Mouse (Mus musculus) CD4-positive, CD25-positive, alpha-beta regulatory T cell, adult 4 months (primary cell): ENCODE results near the gene Plvap. TPM values are rescaled to one million over a fixed set of nuclear protein-coding genes. Genes with fewer than 3 reads are reported as not detected.
A peak's percentile ranks its signal among the peaks of the same experiment; 100 is the strongest.

Experiments
- ATAC-seq: one replicate; pipeline ENCODE4 v1.8.0; 2017
- polyA plus RNA-seq, 2 experiments: library from polyadenylated mRNA; unstranded; fragments of 100-300 nt; shearing (Covaris generic); gene quantifications; one replicate each; pipeline ENCODE4 v1.2.1; 2017

Gene Plvap
- polyA plus RNA-seq, 2 experiments from 2014 or later, result not detected

- no peak for ATAC-seq
Measured at GRCm38 (mm10) chr8:71486136-71486529, 25.4 kb downstream of the Plvap start.

- peak; percentile 62 for ATAC-seq
Measured at GRCm38 (mm10) chr8:71485142-71486135, 26.1 kb downstream of the Plvap start, which contains the start of gene Ano8. Gene Ano8 (minus strand): TSS chr8:71485963.

- no peak for ATAC-seq
Measured at GRCm38 (mm10) chr8:71484736-71485135, 26.8 kb downstream of the Plvap start.

- no peak for ATAC-seq
Measured at GRCm38 (mm10) chr8:71483932-71484331, 27.6 kb downstream of the Plvap start.

GRCm38 (mm10) chr8:71478943-71479342 lies 32.6 kb downstream of the Plvap start:
- no peak for ATAC-seq

- peak; percentile 38 for ATAC-seq
Measured at GRCm38 (mm10) chr8:71477196-71477845, 34.2 kb downstream of the Plvap start.

GRCm38 (mm10) chr8:71476099-71476940 lies 35.2 kb downstream of the Plvap start:
- peak; percentile 75 for ATAC-seq

- ATAC-seq, result no peak
Measured at GRCm38 (mm10) chr8:71475702-71476075, 35.9 kb downstream of the Plvap start.

- ATAC-seq, result no peak
Measured at GRCm38 (mm10) chr8:71474785-71475701, 36.5 kb downstream of the Plvap start.

- no peak for ATAC-seq
Measured at GRCm38 (mm10) chr8:71474344-71474743, 37.2 kb downstream of the Plvap start.

GRCm38 (mm10) chr8:71472601-71473386 lies 38.8 kb downstream of the Plvap start:
- no peak for ATAC-seq

GRCm38 (mm10) chr8:71471861-71472260 lies 39.7 kb downstream of the Plvap start:
- ATAC-seq, result no peak

- ATAC-seq, result no peak
Measured at GRCm38 (mm10) chr8:71470913-71471255, 40.7 kb downstream of the Plvap start.

- no peak for ATAC-seq
Measured at GRCm38 (mm10) chr8:71470146-71470912, 41.2 kb downstream of the Plvap start.

GRCm38 (mm10) chr8:71469411-71469810 lies 42.1 kb downstream of the Plvap start:
- no peak for ATAC-seq

- peak; percentile 82 for ATAC-seq
Measured at GRCm38 (mm10) chr8:71468916-71469315, 42.6 kb downstream of the Plvap start, which contains the start of gene Dda1. Gene Dda1 (plus strand): TSS chr8:71469199.

- ATAC-seq, result no peak
Measured at GRCm38 (mm10) chr8:71468001-71468400, 43.6 kb downstream of the Plvap start.

GRCm38 (mm10) chr8:71467201-71467600 lies 44.4 kb downstream of the Plvap start:
- no peak for ATAC-seq

GRCm38 (mm10) chr8:71466198-71466597 lies 45.4 kb downstream of the Plvap start:
- no peak for ATAC-seq

GRCm38 (mm10) chr8:71465733-71466132 lies 45.8 kb downstream of the Plvap start:
- no peak for ATAC-seq
